Mouse (Mus musculus) cortical plate, adult 2 months (tissue): ENCODE measurements at regions not wholly inside any gene's neighbourhood (a gene's known extent, or its start where the extent isn't known, plus 50 kb on each side); places are given as distances from the start of the nearest gene placed in this dataset.

Source experiments
- H3K27ac ChIP-seq: fragments of 200-500 bp; 2 replicates; pipeline ENCODE4 v1.5.1; 2012; ENCODE audit warnings: low read length, control low read depth, inconsistent platforms; ENCODE audit not compliant: insufficient read depth
- H3K4me1 ChIP-seq: fragments of 200-500 bp; 2 replicates; pipeline ENCODE4 v1.6.1; 2011; ENCODE audit warnings: low read length; ENCODE audit not compliant: control insufficient read depth, insufficient read depth
- H3K4me3 ChIP-seq: fragments of 200-500 bp; 2 replicates; pipeline ENCODE4 v1.5.1; 2011; ENCODE audit warnings: mild to moderate bottlenecking, low read length, control low read depth; ENCODE audit not compliant: insufficient read depth
- CTCF ChIP-seq: fragments of 200-500 bp; IDR thresholded peaks from 2 replicates; pipeline ENCODE4 v1.5.1; 2011; ENCODE audit warnings: mild to moderate bottlenecking, control low read depth, low read length; ENCODE audit not compliant: insufficient read depth; ENCODE audit errors: extremely low read depth
- POLR2A ChIP-seq: fragments of 200-500 bp; IDR thresholded peaks from 2 replicates; pipeline ENCODE4 v1.6.1; 2011; ENCODE audit warnings: mild to moderate bottlenecking, low read length, control low read depth; ENCODE audit not compliant: insufficient read depth; ENCODE audit errors: extremely low read depth

GRCm38 (mm10) chr8:77814796-77815647 is 90.8 kb upstream of the Ednra start:
- no peak for TF ChIP-seq CTCF
- no peak for TF ChIP-seq POLR2A
- H3K27ac ChIP-seq = no peak overlapping the region
- no peak overlapping the region for H3K4me3 ChIP-seq
- H3K4me1 ChIP-seq = no peaks in the 10 kb centered on the region

DNA sequence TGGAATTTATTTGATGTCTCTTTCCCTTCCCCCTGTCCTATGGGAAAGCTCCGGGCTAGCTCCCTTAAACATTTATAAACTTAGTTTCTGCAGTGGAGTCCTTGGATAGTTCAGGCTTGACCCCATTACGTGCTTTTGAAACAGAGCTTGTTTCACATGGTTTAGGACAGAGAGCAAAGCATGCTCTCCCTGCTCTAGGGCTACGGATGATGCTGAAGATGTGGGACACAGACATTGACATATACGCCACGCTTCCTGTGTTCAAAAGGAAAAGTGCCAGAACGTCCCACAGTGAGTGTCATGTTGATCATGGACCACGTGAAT is 91.3 kb upstream of the Ednra start:
- H3K4me1 ChIP-seq = no peaks in the 10 kb centered on the region
- H3K4me3 ChIP-seq = no peak overlapping the region
- no peak overlapping the region for H3K27ac ChIP-seq
- no peak for TF ChIP-seq POLR2A
- TF ChIP-seq CTCF = no peak

- no peaks in the 10 kb centered on the region for H3K4me1 ChIP-seq
- H3K27ac ChIP-seq = no peak overlapping the region
- no peak overlapping the region for H3K4me3 ChIP-seq
- TF ChIP-seq POLR2A (no peak), CTCF (no peak)
These were observed 92.0 kb upstream of the Ednra start for GRCm38 (mm10) chr8:77816217-77816616.

GRCm38 (mm10) chr8:77825786-77826185 is 101.5 kb upstream of the Ednra start:
- TF ChIP-seq CTCF (no peak), POLR2A (no peak)
- Histone ChIP-seq H3K4me1 (no peaks in the 10 kb centered on the region), H3K4me3 (no peak overlapping the region), H3K27ac (no peak overlapping the region)

DNA sequence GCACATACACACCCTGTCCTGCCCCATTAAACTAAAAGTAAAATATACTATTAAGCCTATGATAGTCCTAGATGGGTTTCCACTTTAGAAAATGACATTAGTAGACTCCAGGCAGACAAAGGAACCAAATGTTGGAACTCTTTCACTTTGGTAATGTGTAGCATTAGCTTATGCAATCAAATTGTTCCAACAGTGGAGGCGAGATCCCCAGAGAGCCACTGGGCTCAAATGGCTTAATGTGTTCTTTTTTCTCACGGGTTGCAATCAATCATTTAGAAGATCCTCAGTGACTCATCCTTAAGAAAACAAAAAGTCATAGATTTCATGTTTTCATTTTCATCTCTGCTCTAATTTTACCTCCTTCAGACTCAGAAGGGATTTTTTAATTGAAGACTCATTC is 102.0 kb upstream of the Ednra start:
- no peak overlapping the region for H3K4me3 ChIP-seq
- TF ChIP-seq POLR2A (no peak), CTCF (no peak)
- H3K4me1 ChIP-seq = no peaks in the 10 kb centered on the region

DNA sequence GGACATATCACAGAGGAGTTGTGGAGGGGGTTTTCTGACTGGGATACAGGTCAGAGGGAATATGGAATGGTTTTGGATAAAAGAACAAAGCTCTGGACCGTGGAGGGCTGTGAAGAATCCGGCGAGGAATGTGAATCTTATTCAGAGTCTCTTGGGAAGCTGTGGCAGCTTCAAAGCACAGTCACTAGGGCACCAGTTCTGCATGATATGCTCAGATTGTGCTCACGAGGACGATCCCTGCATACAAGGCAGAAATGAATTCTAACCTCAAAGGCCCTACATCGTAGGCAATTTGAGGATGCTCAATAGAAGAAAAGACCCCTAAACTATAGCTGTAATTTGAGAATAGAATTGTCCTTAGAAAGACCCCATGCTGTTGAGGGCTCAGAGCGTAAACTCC is 103.8 kb upstream of the Ednra start:
- TF ChIP-seq CTCF (no peak), POLR2A (no peak)
- no peaks in the 10 kb centered on the region for H3K4me1 ChIP-seq
- H3K27ac ChIP-seq = no peak overlapping the region
- H3K4me3 ChIP-seq = no peak overlapping the region

More for the DNA sequence above, 102.0 kb upstream of the Ednra start:
- no peak overlapping the region for H3K27ac ChIP-seq

- Histone ChIP-seq H3K27ac (no peak overlapping the region), H3K4me1 (no peaks in the 10 kb centered on the region), H3K4me3 (no peak overlapping the region)
- no peak for TF ChIP-seq POLR2A
- no peak for TF ChIP-seq CTCF
These were observed 105.0 kb upstream of the Ednra start for GRCm38 (mm10) chr8:77829126-77829748.

GRCm38 (mm10) chr8:77829764-77830163 is 105.5 kb upstream of the Ednra start:
- TF ChIP-seq CTCF (no peak), POLR2A (no peak)
- Histone ChIP-seq H3K4me1 (no peaks in the 10 kb centered on the region), H3K4me3 (no peak overlapping the region), H3K27ac (no peak overlapping the region)

DNA sequence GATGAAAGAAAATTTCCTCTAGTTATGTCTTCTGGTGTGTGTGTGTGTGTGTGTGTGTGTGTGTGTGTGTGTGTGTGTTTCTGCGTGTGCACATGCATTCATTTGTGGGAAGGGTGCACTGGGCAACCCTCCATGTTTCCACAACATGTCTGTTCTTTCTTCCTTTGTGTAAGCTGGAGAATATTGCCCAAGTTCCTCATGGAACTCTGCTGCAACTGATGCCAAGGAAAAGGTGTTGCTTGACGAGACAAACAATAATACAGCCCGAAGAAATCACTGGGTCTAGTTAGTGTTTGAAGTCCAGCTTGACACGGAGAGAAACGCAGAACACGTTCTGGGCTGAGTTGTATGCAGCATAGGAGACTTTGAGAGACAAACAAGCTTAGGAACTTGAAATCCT is 110.0 kb upstream of the Ednra start:
- TF ChIP-seq POLR2A (no peak), CTCF (no peak)
- Histone ChIP-seq H3K4me1 (no peaks in the 10 kb centered on the region), H3K4me3 (no peak overlapping the region), H3K27ac (no peak overlapping the region)

GRCm38 (mm10) chr8:77836902-77837489 is 112.7 kb upstream of the Ednra start:
- TF ChIP-seq CTCF (no peak), POLR2A (no peak)
- H3K27ac ChIP-seq = no peak overlapping the region
- H3K4me3 ChIP-seq = no peak overlapping the region
- H3K4me1 ChIP-seq = no peaks in the 10 kb centered on the region
